In the genomic region with DNA sequence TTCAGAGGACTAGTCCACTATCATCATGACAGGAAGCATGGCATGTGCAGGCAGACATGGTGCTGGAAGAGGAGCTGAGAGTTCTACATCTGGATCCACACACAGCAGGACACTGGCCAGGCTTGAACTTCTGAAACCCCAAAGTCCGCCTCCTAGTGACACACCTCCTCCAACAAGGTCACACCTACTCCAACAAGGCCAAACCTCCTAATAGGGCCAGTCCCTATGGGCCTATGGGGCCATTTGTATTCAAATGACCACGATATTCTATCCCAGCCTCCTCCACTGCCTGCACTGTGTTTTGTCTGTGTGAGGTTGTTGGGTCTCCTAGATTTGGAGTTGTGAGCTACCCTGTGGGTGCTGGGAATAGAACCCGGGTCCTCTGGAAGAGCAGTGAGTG, we compare ENCODE assay signal across 8 mouse cellular contexts. TPM values are rescaled to one million over a fixed set of nuclear protein-coding genes. Genes with fewer than 3 reads are reported as not detected.
DNase-seq lines count a peak whose midpoint lies in the region; ATAC-seq and TF ChIP-seq lines count a peak whose summit lies in the region.

No protein-coding gene starts in this region.

- H3K27me3 ChIP-seq in heart, embryonic 10.5 days (ENCODE audit: insufficient read depth, poor library complexity, severe bottlenecking), result no peaks in the 10 kb centered on the region
- H3K27me3 ChIP-seq in forebrain, embryonic 13.5 days, result peaks cover 15% of the 10 kb centered on the region; the same call in 1 of the 2 replicates
- H3K27me3 ChIP-seq in liver, embryonic 14.5 days (ENCODE audit: control insufficient read depth, insufficient read depth, low read length), result no peaks in the 10 kb centered on the region

- no peak for TF ChIP-seq EP300 in liver, embryonic 14.5 days (IDR thresholded peaks at IDR 0.05; ENCODE audit: low read depth)

- H3K4me3 ChIP-seq in heart, embryonic 10.5 days, result peak overlapping the region; percentile 99; the same call in 1 of the 2 replicates
- H3K4me3 ChIP-seq in forebrain, embryonic 13.5 days, result peak overlapping the region; percentile 93
- no peak overlapping the region for H3K4me3 ChIP-seq in liver, embryonic 14.5 days (ENCODE audit: insufficient read depth in 1 of 2, low read depth in 2 of 2, low read length in 2 of 2)

- DNase-seq in heart, embryonic 10.5 days (ENCODE audit: low spot score), result no peak
- DNase-seq in heart, postnatal 10 days, result no peak
- peak; percentile 52 for DNase-seq in 416B (ENCODE audit: low read depth)
- DNase-seq in liver, embryonic 14.5 days (ENCODE audit: low read depth in 3 of 3, low spot score in 3 of 3), result no peak
- DNase-seq in frontal cortex, adult 2 months (ENCODE audit: extremely low spot score in 1 of 2, low spot score in 1 of 2), result no peak
- DNase-seq in cerebellum, adult 11 months, result no peak
- DNase-seq in cerebellum, postnatal 4 days (ENCODE audit: low spot score in 2 of 2), result no peak

- intact Hi-C loops in heart, postnatal 10 days (cut with DNase I), result no loop called here

- H3K36me3 ChIP-seq in heart, embryonic 10.5 days, result peaks cover 24% of the 10 kb centered on the region
- peaks cover 24% of the 10 kb centered on the region for H3K36me3 ChIP-seq in forebrain, embryonic 13.5 days (ENCODE audit: poor library complexity, severe bottlenecking)
- H3K36me3 ChIP-seq in liver, embryonic 14.5 days (replicated peaks; ENCODE audit: control insufficient read depth, insufficient read depth, low read depth), result peaks cover 10% of the 10 kb centered on the region

- peak overlapping the region; percentile 78 for H3K4me2 ChIP-seq in forebrain, embryonic 13.5 days
- H3K4me2 ChIP-seq in liver, embryonic 14.5 days (ENCODE audit: low read depth), result peak overlapping the region; percentile 85

- 0 out of 2 replicates have a peak overlapping the region, but pooled peaks have one; percentile 94 for H3K27ac ChIP-seq in heart, embryonic 10.5 days
- no peak overlapping the region for H3K27ac ChIP-seq in forebrain, embryonic 13.5 days
- H3K27ac ChIP-seq in liver, embryonic 14.5 days, result no peak overlapping the region

- 75% methylated on average over 3 of the region's 3 CpGs for WGBS in heart, embryonic 10.5 days
- WGBS in forebrain, embryonic 13.5 days, result 85% methylated on average over 3 of the region's 3 CpGs
- 69% methylated on average over 3 of the region's 3 CpGs for WGBS in liver, embryonic 14.5 days (ENCODE audit: insufficient replicate concordance)

- 0 out of 2 replicates have a peak, but pooled peaks have one; percentile 0 for ATAC-seq in forebrain, embryonic 13.5 days
- no peak for ATAC-seq in liver, embryonic 14.5 days (ENCODE audit: insufficient read depth)

- TF ChIP-seq CTCF in liver, embryonic 14.5 days (IDR thresholded peaks at IDR 0.05; ENCODE audit: low read depth), result no peak

- no peak overlapping the region for H3K9ac ChIP-seq in forebrain, embryonic 13.5 days
- no peak overlapping the region for H3K9ac ChIP-seq in liver, embryonic 14.5 days (replicated peaks)

- H3K4me1 ChIP-seq in heart, embryonic 10.5 days, result peaks cover 8% of the 10 kb centered on the region
- peaks cover 8% of the 10 kb centered on the region for H3K4me1 ChIP-seq in forebrain, embryonic 13.5 days
- H3K4me1 ChIP-seq in liver, embryonic 14.5 days (replicated peaks; ENCODE audit: control insufficient read depth in 2 of 2, insufficient read depth in 2 of 2, low read length in 1 of 2), result peaks cover 2 to 8% of the 10 kb centered on the region in 2 experiments; a peak in 2 of 4 replicates

- no peaks in the 10 kb centered on the region for H3K9me3 ChIP-seq in heart, embryonic 10.5 days
- H3K9me3 ChIP-seq in forebrain, embryonic 13.5 days (replicated peaks), result peaks cover under 1% of the 10 kb centered on the region; the same call in 1 of the 2 replicates
- no peaks in the 10 kb centered on the region; the same call in 1 of the 2 replicates for H3K9me3 ChIP-seq in liver, embryonic 14.5 days (ENCODE audit: control insufficient read depth, low read length)

RNA-seq across cellular contexts. Expression of gene Hsbp1, which starts 0.7 kb away (rescaled TPM):
- 250 and 267 TPM in 2 replicates for polyA plus RNA-seq in heart, embryonic 10.5 days (2016; fragmentation: Nextera tagmentation; extraction: Ambion mirVana)
- 100 to 1,000 TPM; 195 to 207 TPM for total RNA-seq in heart, postnatal 10 days (2021)
- polyA plus RNA-seq in forebrain, embryonic 13.5 days (2015; fragmentation: Nextera tagmentation; extraction: Ambion mirVana), result 465 and 467 TPM in 2 replicates
- 29.8 and 54.1 TPM in 2 replicates for polyA plus RNA-seq in liver, embryonic 14.5 days (2012; rRNA removed)
- polyA plus RNA-seq in liver, embryonic 14.5 days (2014; fragmentation: Nextera tagmentation; extraction: Ambion mirVana), result 78.0 and 79.4 TPM in 2 replicates
- polyA plus RNA-seq in frontal cortex, adult 2 months (2012; rRNA removed), result 544 and 587 TPM in 2 replicates

RNA-seq across cellular contexts. Expression of gene Mlycd, which starts 51.1 kb away (rescaled TPM):
- polyA plus RNA-seq in heart, embryonic 10.5 days (2016; fragmentation: Nextera tagmentation; extraction: Ambion mirVana), result 15.2 and 17.7 TPM in 2 replicates
- total RNA-seq in heart, postnatal 10 days (2021), result 100 to 1,000 TPM in 1 of 2 experiments, 10 to 100 TPM in 1; 98.4 to 115 TPM
- polyA plus RNA-seq in forebrain, embryonic 13.5 days (2015; fragmentation: Nextera tagmentation; extraction: Ambion mirVana), result 11.0 and 11.1 TPM in 2 replicates
- 6.0 and 6.4 TPM in 2 replicates for polyA plus RNA-seq in liver, embryonic 14.5 days (2012; rRNA removed)
- polyA plus RNA-seq in liver, embryonic 14.5 days (2014; fragmentation: Nextera tagmentation; extraction: Ambion mirVana), result 8.1 and 9.6 TPM in 2 replicates
- 23.0 and 24.4 TPM in 2 replicates for polyA plus RNA-seq in frontal cortex, adult 2 months (2012; rRNA removed)

Comparison
In these comparisons a context has a peak if more than half of its experiments do, and no peak if none do; other contexts are left out.
1. H3K4me3 ChIP-seq: peak in heart, embryonic 10.5 days (single experiment) and forebrain, embryonic 13.5 days (single experiment); none in liver, embryonic 14.5 days (0 of 2).